Mouse (Mus musculus): ENCODE results near the gene Msh3. TPM values are rescaled to one million over a fixed set of nuclear protein-coding genes. Genes with fewer than 3 reads are reported as not detected.
"Not testable (repeated sequence)": the region's sequence is repeated elsewhere in the genome, so short reads cannot be mapped to it uniquely, and the experiment has no call there.

Gene Msh3
- polyA plus RNA-seq (2011; ENCODE audit: insufficient read length, low read depth, missing spikeins) = 8.1 and 14.0 TPM in 2 replicates

- no peaks in the 10 kb centered on the region for H3K4me1 ChIP-seq (ENCODE audit: control insufficient read depth, insufficient read depth, low read length)
- peak within 1 kb of the TSS; percentile 66 for H3K27ac ChIP-seq (ENCODE audit: insufficient read depth, low read length)
- TF ChIP-seq POLR2A (IDR thresholded peaks at IDR 0.05; ENCODE audit: low read depth, low read length) (peak; percentile 63), CTCF (IDR thresholded peaks at IDR 0.05; ENCODE audit: borderline replicate concordance, insufficient read depth, low read length) (peak; percentile 79)
- H3K4me3 ChIP-seq (ENCODE audit: insufficient read depth, low read length) = peak within 1 kb of the TSS; percentile 82
Measured at GRCm38 (mm10) chr13:92354456-92355271, at the start of gene Msh3, which contains the start of gene Dhfr. Msh3 (minus strand) TSS chr13:92355003. Dhfr (plus strand) TSS chr13:92354726.

- no peaks in the 10 kb centered on the region for H3K4me1 ChIP-seq (ENCODE audit: control insufficient read depth, insufficient read depth, low read length)
- TF ChIP-seq CTCF (IDR thresholded peaks at IDR 0.05; ENCODE audit: borderline replicate concordance, insufficient read depth, low read length) (no peak), POLR2A (IDR thresholded peaks at IDR 0.05; ENCODE audit: low read depth, low read length) (no peak)
- no peak overlapping the region for H3K27ac ChIP-seq (ENCODE audit: insufficient read depth, low read length)
- no peak overlapping the region for H3K4me3 ChIP-seq (ENCODE audit: insufficient read depth, low read length)
Measured at GRCm38 (mm10) chr13:92403496-92403895, 48.7 kb upstream of the Msh3 start.

- Histone ChIP-seq H3K4me3 (ENCODE audit: insufficient read depth, low read length) (no peak overlapping the region), H3K4me1 (ENCODE audit: control insufficient read depth, insufficient read depth, low read length) (no peaks in the 10 kb centered on the region), H3K27ac (ENCODE audit: insufficient read depth, low read length) (no peak overlapping the region)
- TF ChIP-seq CTCF (IDR thresholded peaks at IDR 0.05; ENCODE audit: borderline replicate concordance, insufficient read depth, low read length) (no peak), POLR2A (IDR thresholded peaks at IDR 0.05; ENCODE audit: low read depth, low read length) (no peak)
Measured at GRCm38 (mm10) chr13:92402063-92402462, 47.3 kb upstream of the Msh3 start.

GRCm38 (mm10) chr13:92398491-92399384 lies 43.9 kb upstream of the Msh3 start:
- H3K4me3 ChIP-seq (ENCODE audit: insufficient read depth, low read length) = no peak overlapping the region
- no peak for TF ChIP-seq POLR2A (IDR thresholded peaks at IDR 0.05; ENCODE audit: low read depth, low read length)
- no peak overlapping the region for H3K27ac ChIP-seq (ENCODE audit: insufficient read depth, low read length)
- no peaks in the 10 kb centered on the region for H3K4me1 ChIP-seq (ENCODE audit: control insufficient read depth, insufficient read depth, low read length)

GRCm38 (mm10) chr13:92393047-92393661 lies 38.4 kb upstream of the Msh3 start:
- Histone ChIP-seq H3K4me3 (ENCODE audit: insufficient read depth, low read length) (no peak overlapping the region), H3K27ac (ENCODE audit: insufficient read depth, low read length) (no peak overlapping the region), H3K4me1 (ENCODE audit: control insufficient read depth, insufficient read depth, low read length) (no peaks in the 10 kb centered on the region)
- TF ChIP-seq POLR2A (IDR thresholded peaks at IDR 0.05; ENCODE audit: low read depth, low read length) = no peak
- no peak for TF ChIP-seq CTCF (IDR thresholded peaks at IDR 0.05; ENCODE audit: borderline replicate concordance, insufficient read depth, low read length)

- no peaks in the 10 kb centered on the region for H3K4me1 ChIP-seq (ENCODE audit: control insufficient read depth, insufficient read depth, low read length)
- no peak overlapping the region for H3K27ac ChIP-seq (ENCODE audit: insufficient read depth, low read length)
- TF ChIP-seq CTCF (IDR thresholded peaks at IDR 0.05; ENCODE audit: borderline replicate concordance, insufficient read depth, low read length) (no peak), POLR2A (IDR thresholded peaks at IDR 0.05; ENCODE audit: low read depth, low read length) (no peak)
- no peak overlapping the region for H3K4me3 ChIP-seq (ENCODE audit: insufficient read depth, low read length)
Measured at GRCm38 (mm10) chr13:92387367-92387766, 32.6 kb upstream of the Msh3 start.

GRCm38 (mm10) chr13:92371466-92371865 lies 16.7 kb upstream of the Msh3 start:
- H3K4me3 ChIP-seq (ENCODE audit: insufficient read depth, low read length); H3K27ac ChIP-seq (ENCODE audit: insufficient read depth, low read length); H3K4me1 ChIP-seq (ENCODE audit: control insufficient read depth, insufficient read depth, low read length): not testable (repeated sequence)

GRCm38 (mm10) chr13:92370811-92371210 lies 16.0 kb upstream of the Msh3 start:
- Histone ChIP-seq H3K4me3 (ENCODE audit: insufficient read depth, low read length) (no peak overlapping the region), H3K4me1 (ENCODE audit: control insufficient read depth, insufficient read depth, low read length) (no peaks in the 10 kb centered on the region), H3K27ac (ENCODE audit: insufficient read depth, low read length) (no peak overlapping the region)
- no peak for TF ChIP-seq POLR2A (IDR thresholded peaks at IDR 0.05; ENCODE audit: low read depth, low read length)
- no peak for TF ChIP-seq CTCF (IDR thresholded peaks at IDR 0.05; ENCODE audit: borderline replicate concordance, insufficient read depth, low read length)

GRCm38 (mm10) chr13:92365312-92365711 lies 10.5 kb upstream of the Msh3 start:
- H3K4me3 ChIP-seq (ENCODE audit: insufficient read depth, low read length) = no peak overlapping the region
- no peak for TF ChIP-seq POLR2A (IDR thresholded peaks at IDR 0.05; ENCODE audit: low read depth, low read length)
- no peak overlapping the region for H3K27ac ChIP-seq (ENCODE audit: insufficient read depth, low read length)
- H3K4me1 ChIP-seq (ENCODE audit: control insufficient read depth, insufficient read depth, low read length) = 0 out of 2 replicates have a peak, but pooled peaks cover 4% of the 10 kb centered on the region
